Mouse (Mus musculus) CH12.LX (cell line): ENCODE data around the gene 1700028P14Rik. TPM values are rescaled to one million over a fixed set of nuclear protein-coding genes. Genes with fewer than 3 reads are reported as not detected.
A peak's percentile ranks its signal among the peaks of the same experiment; 100 is the strongest.

Experiments
- DNase-seq: peaks from one replicate; pipeline ENCODE4 v3.0.0-alpha.2; 2013; ENCODE audit errors: extremely low read depth
- H3K27ac ChIP-seq: 2 replicates; pipeline ENCODE4 v1.5.1; 2012; ENCODE audit warnings: low read depth, mild to moderate bottlenecking, control low read depth, moderate library complexity; ENCODE audit not compliant: insufficient read depth
- H3K27me3 ChIP-seq: replicated peaks from 2 replicates; pipeline ENCODE3; 2012; ENCODE audit warnings: inconsistent platforms
- H3K36me3 ChIP-seq, 2 experiments: replicated peaks in 1 of 2; 2 replicates each; pipeline versions ENCODE3 to v1.6.1; 2012; ENCODE audit warnings: inconsistent platforms in 1 of 2, low read length in 1 of 2, mild to moderate bottlenecking in 1 of 2, mixed read lengths in 1 of 2, moderate library complexity in 1 of 2; ENCODE audit not compliant: control insufficient read depth in 1 of 2, insufficient read depth in 1 of 2
- H3K4me1 ChIP-seq, 2 experiments: 2 replicates each; pipeline ENCODE4 v1.6.1; 2012; ENCODE audit warnings: inconsistent platforms in 1 of 2, moderate library complexity in 1 of 2; ENCODE audit not compliant: insufficient read depth in 2 of 2, control insufficient read depth in 1 of 2
- H3K4me2 ChIP-seq: 2 replicates; pipeline ENCODE4 v1.6.1; 2012; ENCODE audit warnings: low read depth, mild to moderate bottlenecking, control low read depth; ENCODE audit not compliant: poor library complexity, insufficient read depth, severe bottlenecking
- H3K4me3 ChIP-seq, 3 experiments: fragments of 150-350 bp in 1 of 3; sonication (generic) in 1 of 3; replicated peaks in 1 of 3; 2 replicates each; pipeline versions ENCODE3 to v1.5.1; 2011 to 2012; ENCODE audit warnings: low read depth in 2 of 3, low read length in 2 of 3, mild to moderate bottlenecking in 2 of 3, moderate library complexity in 2 of 3, control low read depth in 1 of 3, improper control_type of control experiment in 1 of 3, inconsistent platforms in 1 of 3, mixed read lengths in 1 of 3; ENCODE audit not compliant: poor library complexity in 1 of 3
- H3K79me2 ChIP-seq: replicated peaks from 2 replicates; pipeline ENCODE4 v1.6.1; 2012; ENCODE audit warnings: mild to moderate bottlenecking, moderate library complexity; ENCODE audit not compliant: control insufficient read depth, poor library complexity, insufficient read depth, severe bottlenecking; ENCODE audit errors: extremely low read depth
- H3K9ac ChIP-seq: 2 replicates; pipeline ENCODE4 v1.6.1; 2012; ENCODE audit warnings: low read depth, mild to moderate bottlenecking, control low read depth, moderate library complexity; ENCODE audit not compliant: insufficient read depth
- H3K9me3 ChIP-seq: replicated peaks from 2 replicates; pipeline ENCODE3; 2012; ENCODE audit warnings: low read length, inconsistent platforms, mixed read lengths
- BHLHE40 ChIP-seq: IDR thresholded peaks from 2 replicates; pipeline ENCODE4 v1.6.1; 2011; ENCODE audit warnings: mild to moderate bottlenecking, low read depth, low read length, improper control_type of control experiment
- CHD2 ChIP-seq: IDR thresholded peaks from 2 replicates; pipeline ENCODE4 v1.6.1; 2011; ENCODE audit warnings: low read length, improper control_type of control experiment
- CTCF ChIP-seq, 2 experiments: IDR thresholded peaks in 1 of 2; conservative IDR thresholded peaks in 1 of 2; 2 replicates each; pipeline ENCODE4 v1.5.1; 2011 to 2012; ENCODE audit warnings: low read depth in 2 of 2, low read length in 2 of 2, improper control_type of control experiment in 1 of 2, inconsistent platforms in 1 of 2, mild to moderate bottlenecking in 1 of 2, moderate library complexity in 1 of 2
- E2F4 ChIP-seq: IDR thresholded peaks from 2 replicates; pipeline ENCODE4 v1.6.1; 2011; ENCODE audit warnings: low read depth, low read length, improper control_type of control experiment; ENCODE audit not compliant: insufficient replicate concordance
- ELF1 ChIP-seq: IDR thresholded peaks from 2 replicates; pipeline ENCODE4 v1.6.1; 2014; ENCODE audit warnings: low read depth, mild to moderate bottlenecking, inconsistent platforms, low read length, improper control_type of control experiment
- ETS1 ChIP-seq: conservative IDR thresholded peaks from 2 replicates; pipeline ENCODE4 v1.6.1; 2012; ENCODE audit warnings: low read depth, mild to moderate bottlenecking, inconsistent platforms, low read length, improper control_type of control experiment, moderate library complexity
- IRF4 ChIP-seq: IDR thresholded peaks from 2 replicates; pipeline ENCODE4 v1.6.1; 2014; ENCODE audit warnings: low read depth, mild to moderate bottlenecking, inconsistent platforms, low read length, improper control_type of control experiment
- JUND ChIP-seq: conservative IDR thresholded peaks from 2 replicates; pipeline ENCODE4 v1.6.1; 2011; ENCODE audit warnings: low read depth, low read length, improper control_type of control experiment
- KAT2A ChIP-seq: IDR thresholded peaks from 2 replicates; pipeline ENCODE4 v1.6.1; 2012; ENCODE audit warnings: low read length, improper control_type of control experiment, inconsistent platforms; ENCODE audit not compliant: insufficient replicate concordance
- MXI1 ChIP-seq: IDR thresholded peaks from 2 replicates; pipeline ENCODE4 v1.6.1; 2011; ENCODE audit warnings: mild to moderate bottlenecking, low read depth, low read length, improper control_type of control experiment
- POLR2AphosphoS2 ChIP-seq: IDR thresholded peaks from 2 replicates; pipeline ENCODE4 v1.6.1; 2011; ENCODE audit warnings: low read depth, low read length, improper control_type of control experiment
- RAD21 ChIP-seq: IDR thresholded peaks from 2 replicates; pipeline ENCODE4 v1.6.1; 2011; ENCODE audit warnings: low read depth, mild to moderate bottlenecking, low read length, improper control_type of control experiment, moderate library complexity
- SIN3A ChIP-seq: IDR thresholded peaks from 2 replicates; pipeline ENCODE4 v1.6.1; 2012; ENCODE audit warnings: low read length, improper control_type of control experiment, inconsistent platforms
- USF1 ChIP-seq: IDR thresholded peaks from 2 replicates; pipeline ENCODE4 v1.6.1; 2014; ENCODE audit warnings: low read depth, mild to moderate bottlenecking, inconsistent platforms, low read length, improper control_type of control experiment
- ZC3H11A ChIP-seq: IDR thresholded peaks from 2 replicates; pipeline ENCODE4 v1.6.1; 2012; ENCODE audit warnings: low read depth, mild to moderate bottlenecking, inconsistent platforms, low read length, improper control_type of control experiment
- ZNF384 ChIP-seq: IDR thresholded peaks from 2 replicates; pipeline ENCODE4 v1.6.1; 2012; ENCODE audit warnings: low read depth, low read length, improper control_type of control experiment, inconsistent platforms
- dilution Hi-C: fragments of 300-500 bp; cut with MboI; formaldehyde crosslinking; loops from 2 replicates; pipeline ENCODE4 v1.14.3; 2020; ENCODE audit warnings: low sequenced_read_pairs; ENCODE audit not compliant: extremely low pct_unique_long_range_greater_than_20kb, extremely low pct_ligation_motif_present
- in situ Hi-C: fragments of 300-500 bp; cut with MboI; formaldehyde crosslinking; loops from 3 replicates; pipeline ENCODE4 v1.14.3; 2019; ENCODE audit warnings: low sequenced_read_pairs, low pct_ligation_motif_present, low pct_unique_long_range_greater_than_20kb, mixed read lengths
- polyA plus RNA-seq: library from polyadenylated mRNA; unstranded; fragments of >175 nt; gene quantifications from 2 replicates; pipeline ENCODE4 v1.2.1, GENCODE M21; 2012; ENCODE audit warnings: low read depth; ENCODE audit not compliant: insufficient read length
- total RNA-seq, 2 experiments: library from RNA; depleted of rRNA; stranded (reverse); fragments of 300-350 nt in 1 of 2; fragments of >200 nt in 1 of 2; gene quantifications; 2 replicates each; pipeline ENCODE4 v1.2.3; 2012 to 2014

Gene 1700028P14Rik
- total and polyA plus RNA-seq, 3 experiments: not detected

GRCm38 (mm10) chr19:23576685-23577084 is 75.9 kb downstream of the 1700028P14Rik start:
- H3K4me1 ChIP-seq: peaks cover 0 to 5% of the 10 kb centered on the region in 2 experiments; a peak in 2 of 4 replicates
- no peaks in the 10 kb centered on the region for H3K9me3 ChIP-seq
- no peaks in the 10 kb centered on the region for H3K36me3 ChIP-seq
- H3K27ac ChIP-seq: no peak overlapping the region
- no peaks in the 10 kb centered on the region for H3K79me2 ChIP-seq
- no peak overlapping the region for H3K4me2 ChIP-seq
- dilution Hi-C loops (no loop called here), in situ Hi-C loops (no loop called here)
- H3K9ac ChIP-seq: no peak overlapping the region
- H3K27me3 ChIP-seq: no peaks in the 10 kb centered on the region
- TF ChIP-seq RAD21 (peak; percentile 34), CTCF (conservative IDR thresholded peaks at IDR 0.05 in 1 of 2, IDR thresholded peaks at IDR 0.05 in 1 of 2; ENCODE audit: low read depth in 2 of 2, low read length in 2 of 2) (peak in 1 of 2 experiments; percentile 35; a peak in 2 of 4 replicates), ZNF384 (no peak)
- no peak overlapping the region for H3K4me3 ChIP-seq
- no peak for DNase-seq

- TF ChIP-seq MXI1: no peak
- TF ChIP-seq, all 38 proteins: peak for 0
- H3K27me3 ChIP-seq: no peaks in the 10 kb centered on the region
- no peak for DNase-seq
- H3K4me3 ChIP-seq: no peak overlapping the region
- H3K36me3 ChIP-seq: no peaks in the 10 kb centered on the region
- H3K9ac ChIP-seq: no peak overlapping the region
- H3K27ac ChIP-seq: no peak overlapping the region
- H3K4me1 ChIP-seq: no peaks in the 10 kb centered on the region
- in situ Hi-C loops (no loop called here), dilution Hi-C loops (no loop called here)
- no peaks in the 10 kb centered on the region for H3K79me2 ChIP-seq
- no peak overlapping the region for H3K4me2 ChIP-seq
- H3K9me3 ChIP-seq: no peaks in the 10 kb centered on the region
These were observed 88.9 kb downstream of the 1700028P14Rik start for GRCm38 (mm10) chr19:23563693-23564092.

GRCm38 (mm10) chr19:23562588-23562987 is 90.0 kb downstream of the 1700028P14Rik start:
- H3K79me2 ChIP-seq: no peaks in the 10 kb centered on the region
- no peak for DNase-seq
- no peaks in the 10 kb centered on the region for H3K27me3 ChIP-seq
- no peaks in the 10 kb centered on the region for H3K9me3 ChIP-seq
- H3K27ac ChIP-seq: no peak overlapping the region
- no peak overlapping the region for H3K4me2 ChIP-seq
- no peaks in the 10 kb centered on the region for H3K36me3 ChIP-seq
- in situ Hi-C loops: no loop called here
- H3K4me3 ChIP-seq: no peak overlapping the region
- no peak overlapping the region for H3K9ac ChIP-seq
- dilution Hi-C loops: no loop called here
- no peaks in the 10 kb centered on the region for H3K4me1 ChIP-seq
- TF ChIP-seq E2F4 (no peak), POLR2AphosphoS2 (no peak), SIN3A (no peak)

GRCm38 (mm10) chr19:23562061-23562460 is 90.6 kb downstream of the 1700028P14Rik start:
- no peaks in the 10 kb centered on the region for H3K4me1 ChIP-seq
- H3K9ac ChIP-seq: no peak overlapping the region
- H3K79me2 ChIP-seq: no peaks in the 10 kb centered on the region
- in situ Hi-C loops: no loop called here
- no peaks in the 10 kb centered on the region for H3K36me3 ChIP-seq
- no peak for TF ChIP-seq JUND
- TF ChIP-seq ELF1: no peak
- no peak for TF ChIP-seq USF1
- TF ChIP-seq ZC3H11A: no peak
- TF ChIP-seq BHLHE40: no peak
- TF ChIP-seq KAT2A: no peak
- TF ChIP-seq IRF4: no peak
- no peak for TF ChIP-seq CTCF (conservative IDR thresholded peaks at IDR 0.05 in 1 of 2, IDR thresholded peaks at IDR 0.05 in 1 of 2; ENCODE audit: low read depth in 2 of 2, low read length in 2 of 2)
- TF ChIP-seq ETS1: no peak
- no peak for TF ChIP-seq CHD2
- TF ChIP-seq, all 38 proteins: peak for 0
- no peak for DNase-seq
- H3K4me3 ChIP-seq: no peak overlapping the region
- H3K27ac ChIP-seq: no peak overlapping the region
- no peaks in the 10 kb centered on the region for H3K9me3 ChIP-seq
- dilution Hi-C loops: no loop called here
- no peak overlapping the region for H3K4me2 ChIP-seq
- no peaks in the 10 kb centered on the region for H3K27me3 ChIP-seq
